Mouse (Mus musculus): ENCODE measurements around the gene Mettl14.
A peak's percentile ranks its signal among the peaks of the same experiment; 100 is the strongest.

Gene Mettl14

GRCm38 (mm10) chr3:123356377-123356991 lies 29.4 kb downstream of the Mettl14 start:
- peak; percentile 27 to 39 for DNase-seq

GRCm38 (mm10) chr3:123354388-123354787 lies 31.5 kb downstream of the Mettl14 start:
- DNase-seq, result no peak

- no peak for DNase-seq
Observed at GRCm38 (mm10) chr3:123353661-123354060, 32.2 kb downstream of the Mettl14 start.

GRCm38 (mm10) chr3:123353183-123353582 lies 32.7 kb downstream of the Mettl14 start:
- peak; percentile 63 to 65 for DNase-seq

GRCm38 (mm10) chr3:123351519-123351918 lies 34.4 kb downstream of the Mettl14 start:
- DNase-seq, result no peak

GRCm38 (mm10) chr3:123350602-123351001 lies 35.3 kb downstream of the Mettl14 start:
- DNase-seq, result no peak

- DNase-seq, result no peak
Observed at GRCm38 (mm10) chr3:123348080-123348802, 37.7 kb downstream of the Mettl14 start.

GRCm38 (mm10) chr3:123343690-123344089 lies 42.2 kb downstream of the Mettl14 start:
- no peak for DNase-seq

GRCm38 (mm10) chr3:123341049-123341448 lies 44.9 kb downstream of the Mettl14 start:
- DNase-seq, result no peak

GRCm38 (mm10) chr3:123338666-123339195 lies 47.2 kb downstream of the Mettl14 start:
- no peak for DNase-seq

- no peak for DNase-seq
Observed at GRCm38 (mm10) chr3:123337853-123338252, 48.1 kb downstream of the Mettl14 start.

- peak; percentile 17 to 19 for DNase-seq
Observed at GRCm38 (mm10) chr3:123336951-123337350, 49.0 kb downstream of the Mettl14 start.

- no peak for DNase-seq
Observed at GRCm38 (mm10) chr3:123336455-123336854, 49.5 kb downstream of the Mettl14 start.

- no peak for DNase-seq
Observed at GRCm38 (mm10) chr3:123335480-123335879, 50.4 kb downstream of the Mettl14 start.

- no peak for DNase-seq
Observed at GRCm38 (mm10) chr3:123334947-123335346, 51.0 kb downstream of the Mettl14 start.

- no peak for DNase-seq
Observed at GRCm38 (mm10) chr3:123333055-123333424, 52.9 kb downstream of the Mettl14 start.

- DNase-seq, result no peak
Observed at GRCm38 (mm10) chr3:123332330-123333054, 53.4 kb downstream of the Mettl14 start.

- no peak for DNase-seq
Observed at GRCm38 (mm10) chr3:123330221-123330620, 55.7 kb downstream of the Mettl14 start.

GRCm38 (mm10) chr3:123329251-123329650 lies 56.7 kb downstream of the Mettl14 start:
- no peak for DNase-seq

GRCm38 (mm10) chr3:123324326-123324725 lies 61.6 kb downstream of the Mettl14 start:
- DNase-seq, result no peak

GRCm38 (mm10) chr3:123322147-123322546 lies 63.8 kb downstream of the Mettl14 start:
- DNase-seq, result peak; percentile 47 to 48

- no peak for DNase-seq
Observed at GRCm38 (mm10) chr3:123321612-123322011, 64.3 kb downstream of the Mettl14 start.

GRCm38 (mm10) chr3:123320341-123320740 lies 65.6 kb downstream of the Mettl14 start:
- DNase-seq, result no peak
